Mouse (Mus musculus): ENCODE data around the gene Adcy5.

DNA sequence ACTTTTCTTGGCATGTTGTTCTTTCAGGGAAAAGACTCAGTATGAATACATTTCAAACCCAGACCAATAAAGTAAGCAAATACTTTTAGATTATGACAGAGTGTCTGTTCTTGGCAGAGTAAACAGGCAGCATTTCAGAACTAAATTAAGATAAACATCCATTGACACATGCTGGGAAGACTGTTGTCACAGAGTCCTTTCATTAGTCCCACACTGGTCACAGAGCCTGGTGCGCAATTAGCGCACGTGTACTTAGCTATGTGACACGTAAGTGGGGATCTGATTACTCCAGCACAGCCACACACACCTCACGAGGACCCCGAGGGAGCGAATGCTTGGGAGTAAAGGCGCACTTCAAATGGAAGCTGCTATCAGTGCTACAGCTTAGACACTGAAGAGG, 156.9 kb downstream of the Adcy5 start:
- TF ChIP-seq POLR2A (IDR thresholded peaks at IDR 0.05; ENCODE audit: control insufficient read depth in 1 of 2, insufficient read depth in 1 of 2, low read depth in 1 of 2, low read length in 2 of 2, poor library complexity in 1 of 2) (no peak), MYB (IDR thresholded peaks at IDR 0.05; ENCODE audit: low read depth, low read length) (no peak), MAFK (IDR thresholded peaks at IDR 0.05; ENCODE audit: borderline replicate concordance, low read depth, low read length) (no peak), MAX (IDR thresholded peaks at IDR 0.05; ENCODE audit: low read length) (no peak)

Measured in MEL (cell line).